Mouse (Mus musculus) left cerebral cortex, postnatal 10 days (tissue): ENCODE measurements at regions not wholly inside any gene's neighbourhood (a gene's known extent, or its start where the extent isn't known, plus 50 kb on each side); places are given as distances from the start of the nearest gene placed in this dataset.

ENCODE experiments used
- DNase-seq, 2 experiments: peaks; one replicate each; pipeline ENCODE4 v3.0.0; 2021 to 2022; ENCODE audit warnings: low spot score in 2 of 2, mixed read lengths in 1 of 2; ENCODE audit errors: extremely low spot score in 1 of 2
- intact Hi-C: fragments of 180-260 bp; cut with DNase I; formaldehyde crosslinking; loops from one replicate; pipeline ENCODE4 v1.15.1; 2025

DNA sequence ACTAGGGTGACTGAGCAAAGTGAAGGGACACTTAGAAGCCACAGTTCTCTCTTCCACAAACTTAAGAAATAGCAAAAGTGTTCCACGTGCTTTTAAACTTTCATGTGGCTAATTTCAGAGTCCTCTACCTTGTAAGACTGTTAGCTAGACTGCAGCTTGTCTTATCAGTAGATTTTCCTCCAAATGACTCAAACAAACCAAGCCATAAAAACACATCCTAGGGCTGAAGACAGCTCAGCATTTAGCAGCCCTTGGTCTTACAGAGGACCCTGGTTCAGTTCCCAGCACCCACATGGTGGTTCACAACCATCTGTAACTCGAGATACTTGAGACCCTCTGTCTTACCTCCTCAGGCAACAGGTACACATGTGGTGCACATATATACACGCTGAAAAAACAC lies 209.9 kb upstream of the Klf14 start:
- no peak for DNase-seq
- intact Hi-C loops, result no loop called here

- intact Hi-C loops, result no loop called here
These were observed 210.5 kb upstream of the Klf14 start for GRCm38 (mm10) chr6:31169343-31169742.

GRCm38 (mm10) chr6:31169868-31170600 lies 211.2 kb upstream of the Klf14 start:
- intact Hi-C loops, result no loop called here
- DNase-seq, result no peak

More at GRCm38 (mm10) chr6:31169343-31169742, 210.5 kb upstream of the Klf14 start:
- DNase-seq, result no peak

DNA sequence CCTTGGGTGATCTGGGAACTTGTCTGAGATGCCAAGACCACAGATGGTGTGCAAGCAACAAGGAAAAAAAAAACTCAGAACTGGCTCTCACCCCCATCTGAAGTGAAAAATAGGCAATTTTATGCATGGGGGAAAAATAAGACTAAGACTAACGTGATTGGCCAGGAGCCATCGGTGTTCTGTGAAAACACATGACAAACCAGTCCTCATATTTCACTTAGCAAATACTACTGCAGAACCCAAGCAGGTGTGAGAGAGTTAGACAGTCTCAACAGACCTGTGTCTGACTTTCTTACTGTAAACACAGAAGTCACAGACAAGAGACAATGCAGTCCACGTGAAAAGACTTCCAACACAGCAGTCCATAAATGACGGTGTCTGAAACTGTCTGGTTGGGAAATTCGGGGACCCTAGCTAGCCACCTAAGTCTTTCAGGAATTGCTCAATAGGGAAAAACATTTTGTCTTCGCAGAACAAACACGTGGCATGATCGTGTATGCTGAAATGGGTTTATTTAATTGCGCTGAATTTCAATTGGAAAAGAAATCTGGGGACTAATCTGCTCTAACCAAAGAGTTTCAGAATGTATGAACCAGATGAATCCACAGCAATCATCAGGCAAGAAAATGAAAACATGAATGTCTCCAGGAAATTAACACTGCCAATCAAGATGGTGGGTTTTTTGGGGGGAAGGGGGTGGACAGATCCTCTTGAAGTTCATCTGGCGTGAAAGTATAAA lies 213.1 kb upstream of the Klf14 start:
- intact Hi-C loops, result no loop called here
- peak in 1 of 2 experiments; percentile 42 for DNase-seq

DNA sequence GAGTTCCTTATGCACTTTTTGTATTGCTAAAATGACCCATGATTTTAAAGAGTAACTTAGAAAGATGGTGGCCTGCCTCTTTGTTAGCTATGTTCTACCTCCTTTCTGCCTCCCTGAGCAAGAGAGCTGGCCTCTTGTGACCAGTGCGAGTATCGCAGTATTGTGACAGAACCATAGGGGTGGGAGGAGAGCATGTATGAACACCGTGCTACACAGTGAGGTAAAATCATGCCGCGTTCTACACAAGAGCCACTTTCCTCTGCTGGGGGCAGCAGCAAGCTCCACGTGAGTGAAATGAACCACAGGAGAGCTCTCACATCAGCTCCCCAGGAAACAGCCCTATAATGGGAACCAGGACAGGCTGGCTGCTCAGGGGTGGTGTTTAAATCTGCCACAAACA lies 216.9 kb upstream of the Klf14 start:
- no peak for DNase-seq
- intact Hi-C loops, result loop anchor here (2.0 kb wide), 1 partner anchor 99 kb away; no protein-coding TSS in a partner anchor

GRCm38 (mm10) chr6:31176368-31176767 lies 217.5 kb upstream of the Klf14 start:
- intact Hi-C loops, result loop anchor here (2.0 kb wide), 1 partner anchor 100 kb away; no protein-coding TSS in a partner anchor
- DNase-seq, result peak in 1 of 2 experiments; percentile 39

GRCm38 (mm10) chr6:31176831-31177230 lies 218.0 kb upstream of the Klf14 start:
- no peak for DNase-seq
- intact Hi-C loops, result loop anchor here (2.0 kb wide), 1 partner anchor 100 kb away; no protein-coding TSS in a partner anchor

DNA sequence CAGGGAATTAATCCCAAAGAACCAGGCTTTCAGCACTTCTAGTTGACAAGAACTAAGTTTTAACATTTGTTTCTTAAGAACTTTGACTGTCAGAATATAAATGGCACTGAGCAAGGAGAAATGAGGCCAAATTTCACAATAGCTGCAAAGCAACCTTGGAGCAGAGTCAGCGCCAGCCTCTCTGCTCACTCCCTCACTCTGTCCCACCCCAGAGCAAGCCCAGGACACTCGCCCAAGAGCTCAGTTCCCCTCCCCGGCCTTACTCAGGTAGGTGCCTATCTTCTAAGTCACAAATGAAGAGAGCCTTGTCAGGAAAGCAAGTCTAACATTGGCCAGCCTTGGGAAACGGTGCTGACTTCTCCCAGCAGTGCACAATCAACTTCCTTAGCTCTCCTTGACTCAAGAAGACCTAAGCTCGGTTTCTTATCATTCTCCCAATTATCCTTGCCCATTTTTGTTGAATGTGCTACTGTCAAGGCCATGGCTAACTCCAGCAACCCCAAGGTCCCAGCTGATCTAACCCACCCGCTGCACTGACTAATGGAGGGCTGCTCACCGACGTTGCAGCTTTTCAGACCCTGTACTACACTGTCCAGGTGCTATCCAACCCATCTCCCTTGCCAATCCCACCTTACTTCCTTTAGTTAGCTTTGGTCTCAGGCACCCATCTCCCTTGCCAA lies 219.5 kb upstream of the Klf14 start:
- intact Hi-C loops, result no loop called here

GRCm38 (mm10) chr6:31182284-31182683 lies 216.3 kb upstream of the Mkln1 start:
- intact Hi-C loops, result no loop called here
- DNase-seq, result no peak

More for the DNA sequence above, 219.5 kb upstream of the Klf14 start:
- no peak for DNase-seq

DNA sequence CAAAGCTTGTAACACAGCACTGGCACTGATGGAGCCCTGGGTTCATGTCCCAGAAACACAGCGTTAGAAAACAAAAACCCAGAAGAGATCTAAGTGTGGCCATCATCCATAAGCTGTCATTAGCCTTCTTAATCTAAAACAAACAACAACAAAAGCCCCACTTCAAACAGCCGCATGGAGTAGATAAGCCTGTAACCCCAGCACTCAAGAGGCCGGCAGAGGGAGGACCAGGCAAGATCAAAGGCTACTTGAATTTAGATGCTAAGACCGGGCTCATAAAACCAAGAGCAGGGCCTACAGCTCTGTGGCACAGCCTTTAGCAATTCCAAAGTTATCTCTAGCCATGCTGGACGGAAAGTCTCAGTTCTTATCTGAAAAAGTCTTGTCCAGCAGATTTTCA lies 215.4 kb upstream of the Mkln1 start:
- intact Hi-C loops, result no loop called here
- no peak for DNase-seq

DNA sequence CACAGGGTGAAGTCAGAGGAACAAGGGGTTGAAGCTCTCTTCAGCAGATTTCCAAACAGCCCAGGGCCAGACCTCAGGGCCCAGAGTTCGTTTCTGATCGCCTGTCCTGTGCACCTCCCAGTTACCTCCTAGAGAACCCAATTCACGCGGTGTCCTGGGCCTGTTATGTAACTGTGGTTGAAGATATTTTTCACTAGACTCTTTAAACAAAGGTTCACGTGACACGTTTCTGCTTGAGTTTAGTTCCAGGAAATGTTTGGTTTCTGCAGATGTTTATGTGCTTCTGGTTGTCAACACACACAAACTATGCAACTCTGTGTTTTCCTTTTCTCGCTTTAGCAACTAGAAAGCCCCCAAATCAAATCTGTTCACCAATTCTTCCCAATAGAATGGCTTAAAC lies 214.0 kb upstream of the Mkln1 start:
- no peak for DNase-seq

DNA sequence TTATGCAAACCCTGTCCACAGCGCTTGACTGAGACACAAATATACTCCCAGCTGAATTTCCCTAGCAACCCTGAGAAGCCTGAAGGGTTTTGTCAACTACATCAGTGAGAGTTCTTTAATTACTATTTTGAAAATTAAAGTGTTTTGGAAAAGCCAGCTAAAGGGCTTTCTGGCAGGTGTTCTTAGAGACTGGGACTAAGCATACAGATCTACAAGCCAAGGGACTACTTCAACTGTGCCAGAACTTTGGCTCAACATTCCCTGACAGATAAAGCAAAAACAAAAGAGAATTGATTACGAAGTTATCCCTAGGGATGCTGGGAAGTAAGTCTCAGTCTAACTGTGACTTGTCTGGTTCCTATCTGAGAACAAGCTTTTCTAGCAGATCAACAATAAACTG lies 213.4 kb upstream of the Mkln1 start:
- no peak for DNase-seq
- intact Hi-C loops, result no loop called here

More for the DNA sequence above, 214.0 kb upstream of the Mkln1 start:
- intact Hi-C loops, result no loop called here

GRCm38 (mm10) chr6:31188066-31188465 lies 210.5 kb upstream of the Mkln1 start:
- no peak for DNase-seq
- intact Hi-C loops, result no loop called here

GRCm38 (mm10) chr6:31189060-31189459 lies 209.5 kb upstream of the Mkln1 start:
- intact Hi-C loops, result no loop called here
- no peak for DNase-seq

DNA sequence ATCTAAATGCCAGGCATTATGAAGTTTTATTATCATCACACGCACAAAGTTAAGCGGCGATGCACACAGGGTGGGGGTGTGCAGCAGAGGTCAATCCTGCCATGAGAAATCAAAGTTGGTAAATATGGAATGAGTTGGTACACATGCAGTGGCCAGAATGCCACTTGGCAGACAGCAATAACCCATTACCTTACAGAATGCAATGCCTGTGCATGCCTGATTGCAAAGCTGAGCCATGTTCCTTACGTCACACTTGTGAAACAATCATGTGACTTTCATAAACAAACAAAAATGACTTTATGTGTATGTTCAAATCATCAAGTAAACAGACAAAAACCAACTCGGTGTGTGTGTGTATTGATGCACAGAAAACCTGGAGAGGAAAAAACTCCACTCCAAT lies 208.5 kb upstream of the Mkln1 start:
- intact Hi-C loops, result loop anchor here (5.0 kb wide), 1 partner anchor 262 kb away; no protein-coding TSS in a partner anchor
- DNase-seq, result no peak

DNA sequence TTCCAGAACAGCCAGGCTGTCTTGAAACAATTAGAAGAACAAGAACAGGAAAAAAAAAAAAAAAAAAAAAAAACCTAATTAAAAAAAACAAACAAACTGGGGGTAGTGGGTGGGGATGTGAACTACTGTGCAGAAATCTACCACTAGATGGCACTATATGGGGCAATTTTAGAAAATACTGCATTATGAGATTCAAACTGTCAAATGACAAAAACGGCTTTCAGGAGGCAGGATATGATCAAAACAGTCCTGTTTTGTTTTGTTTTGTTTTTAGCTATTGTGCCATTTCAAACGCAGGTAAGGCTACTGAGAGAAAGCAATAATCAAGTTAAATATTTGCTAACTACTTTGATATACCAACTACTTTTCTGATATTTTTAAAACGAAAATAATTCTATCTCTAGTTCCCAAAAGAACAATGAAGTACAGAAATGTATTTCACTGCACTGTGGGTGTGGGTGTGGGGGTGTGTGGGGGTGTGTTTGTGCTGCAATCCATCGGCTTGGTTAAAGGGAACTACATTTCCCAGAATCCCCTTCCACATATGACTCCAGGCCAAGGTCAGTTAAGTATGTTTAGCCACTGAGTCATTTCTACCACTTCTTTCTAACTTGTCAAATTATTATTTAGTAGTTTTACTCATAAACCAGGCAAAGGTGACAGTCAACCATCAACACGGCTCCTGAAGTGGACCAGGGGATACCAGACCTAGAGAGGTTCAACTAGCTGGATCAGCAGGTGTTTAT lies 207.7 kb upstream of the Mkln1 start:
- no peak for DNase-seq
- intact Hi-C loops, result loop anchor here (5.0 kb wide), 1 partner anchor 262 kb away; no protein-coding TSS in a partner anchor

DNA sequence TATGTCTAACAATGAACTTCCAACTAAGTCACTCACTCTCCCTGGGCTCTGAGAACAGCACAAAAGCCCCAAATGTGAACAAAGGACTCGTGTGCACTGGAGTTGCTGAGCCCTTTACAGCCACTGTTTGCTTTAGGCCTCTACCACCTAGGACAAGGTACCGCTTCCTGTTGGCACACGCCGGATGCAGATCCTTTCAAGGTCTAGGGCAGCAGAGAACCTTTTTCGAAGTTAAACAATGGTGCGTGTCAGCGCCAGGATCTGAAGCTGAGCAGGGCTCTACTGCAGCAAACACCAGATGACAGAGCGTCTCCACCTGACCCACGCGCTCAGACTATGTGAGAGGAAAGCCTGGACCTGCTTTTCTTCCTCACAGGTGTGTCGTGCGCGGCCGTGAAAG lies 207.0 kb upstream of the Mkln1 start:
- DNase-seq, result no peak
- intact Hi-C loops, result loop anchor here (5.0 kb wide), 1 partner anchor 261 kb away; no protein-coding TSS in a partner anchor

DNA sequence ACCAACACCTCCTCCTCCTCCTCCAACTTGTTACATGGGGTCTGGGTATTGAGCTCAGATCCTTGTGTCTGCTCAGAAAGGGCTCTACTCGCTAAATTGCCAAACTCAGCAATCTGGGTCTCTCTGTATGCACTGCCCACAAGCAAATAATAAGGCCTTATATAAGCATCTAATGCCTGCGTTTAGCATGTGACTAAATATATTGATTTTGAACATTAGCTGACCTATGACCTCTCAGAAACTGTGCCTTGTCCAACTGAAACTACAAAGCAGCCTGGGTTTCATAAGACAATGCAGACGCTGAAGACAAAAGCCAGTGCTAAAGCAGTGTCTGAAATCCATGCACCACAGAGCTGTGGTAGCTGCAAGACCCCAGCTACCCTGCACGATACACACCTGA lies 206.3 kb upstream of the Mkln1 start:
- DNase-seq, result no peak
- intact Hi-C loops, result loop anchor here (5.0 kb wide), 1 partner anchor 260 kb away; no protein-coding TSS in a partner anchor

DNA sequence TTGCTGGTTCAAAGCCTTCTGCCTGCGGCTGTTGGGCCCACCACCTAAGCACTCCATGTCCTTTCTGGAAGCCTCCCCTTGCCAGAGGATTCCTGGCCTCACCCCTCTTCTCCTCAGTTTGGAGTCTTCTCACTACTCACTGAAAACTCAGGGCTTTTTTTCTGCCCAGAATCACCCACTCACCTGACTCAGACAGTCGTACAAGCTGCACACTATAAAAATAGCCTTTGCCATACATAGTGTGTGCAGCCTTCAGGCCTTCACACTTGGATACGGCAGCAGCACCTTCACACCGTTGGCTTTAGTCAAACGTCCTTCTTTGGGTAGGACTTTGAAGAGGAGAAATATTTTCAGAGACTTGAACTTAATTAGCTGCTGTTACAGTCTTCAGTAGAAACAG lies 205.3 kb upstream of the Mkln1 start:
- intact Hi-C loops, result loop anchor here (5.0 kb wide), 1 partner anchor 259 kb away; no protein-coding TSS in a partner anchor
- no peak for DNase-seq
